Mouse (Mus musculus) stomach, postnatal 0 days (tissue): ENCODE data around the gene Tprg. TPM values are rescaled to one million over a fixed set of nuclear protein-coding genes. Genes with fewer than 3 reads are reported as not detected.

Source experiments
- ATAC-seq: fragments of 200-750 bp; cut with Nextera tagmentation; 2 replicates; pipeline ENCODE4 v1.8.0; 2017; ENCODE audit not compliant: low FRiP score, low TSS enrichment
- DNase-seq: peaks from one replicate; pipeline ENCODE4 v3.0.0-alpha.2; 2016; ENCODE audit warnings: low spot score
- H3K27ac ChIP-seq: fragments of 300-500 bp; sonication (generic); replicated peaks from 2 replicates; pipeline ENCODE4 v1.5.1; 2014; ENCODE audit warnings: mild to moderate bottlenecking, control low read depth
- H3K27me3 ChIP-seq: fragments of 300-500 bp; sonication (generic); 2 replicates; pipeline ENCODE4 v1.6.1; 2014; ENCODE audit warnings: low read length; ENCODE audit not compliant: control insufficient read depth, insufficient read depth
- H3K36me3 ChIP-seq: fragments of 300-500 bp; sonication (generic); 2 replicates; pipeline ENCODE4 v1.6.1; 2014; ENCODE audit warnings: low read length, mixed read lengths; ENCODE audit not compliant: control insufficient read depth, insufficient read depth
- H3K4me1 ChIP-seq: fragments of 300-500 bp; sonication (generic); replicated peaks from 2 replicates; pipeline ENCODE4 v1.6.1; 2014; ENCODE audit warnings: antibody characterized with exemption; ENCODE audit not compliant: control insufficient read depth, insufficient read depth
- H3K4me2 ChIP-seq: fragments of 300-500 bp; sonication (generic); replicated peaks from 2 replicates; pipeline ENCODE4 v1.6.1; 2014; ENCODE audit warnings: low read depth, mild to moderate bottlenecking, control low read depth, moderate library complexity
- H3K4me3 ChIP-seq: fragments of 300-500 bp; sonication (generic); 2 replicates; pipeline ENCODE4 v1.5.1; 2014; ENCODE audit warnings: low read depth, low read length, control low read depth
- H3K9ac ChIP-seq: fragments of 300-500 bp; sonication (generic); 2 replicates; pipeline ENCODE4 v1.6.1; 2014; ENCODE audit warnings: mild to moderate bottlenecking, low read length, control low read depth, mixed read lengths
- H3K9me3 ChIP-seq: fragments of 300-500 bp; sonication (generic); 2 replicates; pipeline ENCODE4 v1.6.1; 2016; ENCODE audit warnings: low read length; ENCODE audit not compliant: control insufficient read depth
- CTCF ChIP-seq: IDR thresholded peaks from 2 replicates; pipeline ENCODE4 v1.5.1; 2016; ENCODE audit warnings: antibody characterized with exemption, low read depth, mild to moderate bottlenecking, moderate library complexity
- EP300 ChIP-seq: optimal IDR thresholded peaks from 2 replicates; pipeline ENCODE3; 2016; ENCODE audit warnings: antibody characterized with exemption
- WGBS: fragments of 180-500 bp; shearing (Covaris S2); extraction: QIAGEN DNeasy Blood & Tissue Kit; methylation state at CpG from one replicate; pipeline ENCODE4 v1.1.7; 2014; 5-methylcytosine and 5-hydroxymethylcytosine counted together
- polyA plus RNA-seq: library from polyadenylated mRNA; unstranded; fragments of >200 nt; fragmentation: Nextera tagmentation; extraction: Ambion mirVana; gene quantifications from 2 replicates; pipeline ENCODE4 v1.2.1, GENCODE M21; 2015

Gene Tprg
- polyA plus RNA-seq, 1 experiment from 2014 or later, result 41.0 TPM

- Histone ChIP-seq H3K4me1 (no peaks in the 10 kb centered on the region), H3K4me3 (no peak overlapping the region), H3K27me3 (no peaks in the 10 kb centered on the region), H3K4me2 (no peak overlapping the region), H3K27ac (no peak overlapping the region), H3K9me3 (no peaks in the 10 kb centered on the region), H3K36me3 (no peaks in the 10 kb centered on the region), H3K9ac (no peak overlapping the region)
- ATAC-seq (peak; percentile 76), DNase-seq (peak; percentile 85)
- no peak for TF ChIP-seq EP300
- peak; percentile 93 for TF ChIP-seq CTCF
- 35% methylated on average over 14 of the region's 14 CpGs for WGBS
Measured at GRCm38 (mm10) chr16:25376720-25377373, 90.2 kb downstream of the Tprg start.

- 75% methylated on average over 4 of the region's 4 CpGs for WGBS
- Histone ChIP-seq H3K9me3 (no peaks in the 10 kb centered on the region), H3K27me3 (no peaks in the 10 kb centered on the region), H3K4me3 (no peak overlapping the region), H3K4me1 (no peaks in the 10 kb centered on the region), H3K4me2 (no peak overlapping the region), H3K27ac (no peak overlapping the region), H3K9ac (no peak overlapping the region), H3K36me3 (no peaks in the 10 kb centered on the region)
- DNase-seq, result no peak
- TF ChIP-seq EP300, result no peak
- TF ChIP-seq CTCF, result no peak
- no peak for ATAC-seq
Measured at GRCm38 (mm10) chr16:25377695-25378094, 91.1 kb downstream of the Tprg start.

- Histone ChIP-seq H3K4me3 (no peak overlapping the region), H3K4me1 (no peaks in the 10 kb centered on the region), H3K27ac (peak overlapping the region; percentile 19; the same call in 1 of the 2 replicates), H3K27me3 (no peaks in the 10 kb centered on the region), H3K9me3 (no peaks in the 10 kb centered on the region), H3K9ac (no peak overlapping the region), H3K36me3 (no peaks in the 10 kb centered on the region), H3K4me2 (no peak overlapping the region)
- no peak for ATAC-seq
- WGBS, result 52% methylated on average over 6 of the region's 6 CpGs
- TF ChIP-seq CTCF, result no peak
- TF ChIP-seq EP300, result no peak
- no peak for DNase-seq
Measured at GRCm38 (mm10) chr16:25385498-25386192, 99.0 kb downstream of the Tprg start.

GRCm38 (mm10) chr16:25394676-25395075 lies 108.1 kb downstream of the Tprg start:
- H3K36me3 ChIP-seq, result no peaks in the 10 kb centered on the region
- TF ChIP-seq EP300 (no peak), CTCF (no peak)
- no peak overlapping the region for H3K4me2 ChIP-seq
- H3K9me3 ChIP-seq, result no peaks in the 10 kb centered on the region
- H3K4me3 ChIP-seq, result no peak overlapping the region
- no peak overlapping the region for H3K9ac ChIP-seq
- 83% methylated on average over 1 of the region's 1 CpGs for WGBS
- H3K27me3 ChIP-seq, result no peaks in the 10 kb centered on the region
- no peak overlapping the region for H3K27ac ChIP-seq
- DNase-seq (no peak), ATAC-seq (no peak)
- H3K4me1 ChIP-seq, result no peaks in the 10 kb centered on the region

- ATAC-seq (no peak), DNase-seq (no peak)
- 55% methylated on average over 6 of the region's 6 CpGs for WGBS
- H3K4me3 ChIP-seq, result no peak overlapping the region
- H3K4me1 ChIP-seq, result peaks cover 6% of the 10 kb centered on the region; the same call in 1 of the 2 replicates
- no peak overlapping the region for H3K4me2 ChIP-seq
- no peak overlapping the region for H3K9ac ChIP-seq
- H3K9me3 ChIP-seq, result no peaks in the 10 kb centered on the region
- H3K27ac ChIP-seq, result no peak overlapping the region
- H3K36me3 ChIP-seq, result no peaks in the 10 kb centered on the region
- no peaks in the 10 kb centered on the region for H3K27me3 ChIP-seq
- no peak for TF ChIP-seq CTCF
- no peak for TF ChIP-seq EP300
Measured at GRCm38 (mm10) chr16:25404156-25404555, 117.5 kb downstream of the Tprg start.

- Histone ChIP-seq H3K9me3 (no peaks in the 10 kb centered on the region), H3K9ac (no peak overlapping the region), H3K4me1 (peaks cover 6% of the 10 kb centered on the region; the same call in 1 of the 2 replicates), H3K27ac (peak overlapping the region; percentile 91), H3K27me3 (no peaks in the 10 kb centered on the region), H3K4me2 (peak overlapping the region; percentile 35), H3K4me3 (no peak overlapping the region), H3K36me3 (no peaks in the 10 kb centered on the region)
- no peak for TF ChIP-seq CTCF
- peak; percentile 88 for TF ChIP-seq EP300
- DNase-seq (peak; percentile 82), ATAC-seq (peak; percentile 96)
- WGBS, result 7% methylated on average over 8 of the region's 8 CpGs
Measured at GRCm38 (mm10) chr16:25407204-25407886, 120.7 kb downstream of the Tprg start.
